Mouse (Mus musculus): ENCODE results near the gene Tmcc2.

DNA sequence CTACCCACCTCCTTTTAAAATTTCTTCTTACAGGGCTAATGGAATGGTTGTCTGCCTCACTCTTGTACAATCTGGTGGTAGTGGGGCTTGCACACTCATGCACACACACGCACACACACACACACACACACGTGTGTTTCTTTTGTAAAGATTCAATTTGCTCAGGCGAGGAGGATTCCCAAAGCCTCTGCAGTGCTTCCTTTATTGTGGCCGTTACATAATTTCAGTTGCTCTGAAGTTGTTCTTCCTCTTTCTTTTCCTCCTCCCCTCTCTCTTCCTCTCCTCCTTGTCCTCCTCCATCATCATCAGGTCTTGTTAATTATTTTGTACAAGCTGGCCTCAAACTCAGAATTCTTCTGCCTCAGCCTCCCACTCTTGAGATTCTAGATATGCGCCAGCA, 46.3 kb upstream of the Tmcc2 start:
- no peak for TF ChIP-seq GATA1 (IDR thresholded peaks at IDR 0.05; ENCODE audit: borderline replicate concordance, low read length)
- no peak for TF ChIP-seq FLI1 (IDR thresholded peaks at IDR 0.05; ENCODE audit: low read length)
